Mouse (Mus musculus): Measurements from ENCODE around the gene Schip1. TPM values are rescaled to one million over a fixed set of nuclear protein-coding genes. Genes with fewer than 3 reads are reported as not detected.

Schip1 gene
- polyA plus RNA-seq, 1 experiment from 2014 or later: 33.2 TPM

DNA sequence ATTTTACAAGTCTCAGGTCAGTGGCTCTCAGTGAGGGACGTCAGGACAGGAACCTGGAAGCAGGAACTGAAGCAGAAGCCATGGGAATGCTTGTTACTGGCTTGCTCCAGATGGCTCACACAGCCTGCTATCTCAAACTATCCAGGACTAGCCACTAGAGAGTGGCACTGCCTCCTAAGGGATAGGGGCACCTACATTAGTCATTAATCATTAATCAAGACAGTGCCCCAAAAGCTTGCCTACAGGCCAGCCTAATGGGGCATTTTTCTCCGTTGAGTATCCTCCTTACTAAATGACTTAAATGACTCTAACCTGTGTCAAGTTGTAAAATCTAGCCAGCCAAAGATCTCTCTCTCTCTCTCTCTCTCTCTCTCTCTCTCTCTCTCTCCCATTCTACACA, 314.2 kb downstream of the Schip1 start:
- Histone ChIP-seq H3K9ac (ENCODE audit: low read length) (no peak overlapping the region), H3K9me3 (replicated peaks; ENCODE audit: control insufficient read depth, low read length) (no peaks in the 10 kb centered on the region), H3K4me3 (replicated peaks; ENCODE audit: low read length) (no peak overlapping the region), H3K4me1 (ENCODE audit: control insufficient read depth, insufficient read depth, low read length) (peaks cover 4% of the 10 kb centered on the region; the same call in 1 of the 2 replicates), H3K27ac (ENCODE audit: low read length) (no peak overlapping the region), H3K4me2 (ENCODE audit: low read depth, low read length) (no peak overlapping the region), H3K27me3 (ENCODE audit: control insufficient read depth, insufficient read depth, low read length) (no peaks in the 10 kb centered on the region), H3K36me3 (ENCODE audit: control insufficient read depth, insufficient read depth, low read length) (no peaks in the 10 kb centered on the region)
- no peak for ATAC-seq (ENCODE audit: insufficient read depth, low FRiP score)
- 54% methylated on average over 2 of the region's 2 CpGs for WGBS

DNA sequence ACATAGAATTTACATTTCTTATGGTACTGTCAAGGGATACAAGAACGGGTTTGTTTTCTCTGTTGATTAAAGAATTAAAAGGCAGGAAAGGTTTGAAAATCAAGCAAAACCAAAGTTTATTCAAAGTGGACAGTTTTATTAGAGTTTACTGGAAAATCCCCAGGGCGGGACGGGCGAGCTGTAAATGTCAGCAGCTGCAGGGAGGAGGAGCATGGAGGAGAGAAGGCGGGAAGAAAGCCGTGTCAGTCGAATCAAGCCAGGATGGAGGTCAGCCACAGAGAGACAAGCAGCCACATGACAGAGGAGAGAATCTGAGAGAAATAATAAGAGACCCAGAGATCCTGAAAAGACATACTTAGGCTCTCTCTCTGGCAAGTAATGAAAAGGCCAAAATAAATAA, 314.6 kb downstream of the Schip1 start:
- Histone ChIP-seq H3K9ac (ENCODE audit: low read length) (no peak overlapping the region), H3K27me3 (ENCODE audit: control insufficient read depth, insufficient read depth, low read length) (no peaks in the 10 kb centered on the region), H3K4me3 (replicated peaks; ENCODE audit: low read length) (no peak overlapping the region), H3K4me2 (ENCODE audit: low read depth, low read length) (no peak overlapping the region), H3K9me3 (replicated peaks; ENCODE audit: control insufficient read depth, low read length) (no peaks in the 10 kb centered on the region), H3K4me1 (ENCODE audit: control insufficient read depth, insufficient read depth, low read length) (peaks cover 4% of the 10 kb centered on the region; the same call in 1 of the 2 replicates), H3K36me3 (ENCODE audit: control insufficient read depth, insufficient read depth, low read length) (no peaks in the 10 kb centered on the region), H3K27ac (ENCODE audit: low read length) (no peak overlapping the region)
- ATAC-seq (ENCODE audit: insufficient read depth, low FRiP score): no peak
- WGBS: 30% methylated on average over 7 of the region's 7 CpGs

- no peak for ATAC-seq (ENCODE audit: insufficient read depth, low FRiP score)
These were observed 319.1 kb downstream of the Schip1 start for GRCm38 (mm10) chr3:68383672-68384071.

GRCm38 (mm10) chr3:68385544-68385943, 320.9 kb downstream of the Schip1 start:
- 81% methylated on average over 3 of the region's 3 CpGs for WGBS
- Histone ChIP-seq H3K36me3 (ENCODE audit: control insufficient read depth, insufficient read depth, low read length) (no peaks in the 10 kb centered on the region), H3K9ac (ENCODE audit: low read length) (no peak overlapping the region), H3K4me2 (ENCODE audit: low read depth, low read length) (no peak overlapping the region), H3K27me3 (ENCODE audit: control insufficient read depth, insufficient read depth, low read length) (no peaks in the 10 kb centered on the region; the same call in 1 of the 2 replicates), H3K4me3 (replicated peaks; ENCODE audit: low read length) (no peak overlapping the region), H3K27ac (ENCODE audit: low read length) (no peak overlapping the region), H3K9me3 (replicated peaks; ENCODE audit: control insufficient read depth, low read length) (no peaks in the 10 kb centered on the region), H3K4me1 (ENCODE audit: control insufficient read depth, insufficient read depth, low read length) (no peaks in the 10 kb centered on the region)
- no peak for ATAC-seq (ENCODE audit: insufficient read depth, low FRiP score)

More at GRCm38 (mm10) chr3:68383672-68384071, 319.1 kb downstream of the Schip1 start:
- Histone ChIP-seq H3K27me3 (ENCODE audit: control insufficient read depth, insufficient read depth, low read length) (no peaks in the 10 kb centered on the region; the same call in 1 of the 2 replicates), H3K9me3 (replicated peaks; ENCODE audit: control insufficient read depth, low read length) (no peaks in the 10 kb centered on the region), H3K4me2 (ENCODE audit: low read depth, low read length) (no peak overlapping the region), H3K27ac (ENCODE audit: low read length) (no peak overlapping the region), H3K36me3 (ENCODE audit: control insufficient read depth, insufficient read depth, low read length) (no peaks in the 10 kb centered on the region), H3K9ac (ENCODE audit: low read length) (no peak overlapping the region), H3K4me3 (replicated peaks; ENCODE audit: low read length) (no peak overlapping the region), H3K4me1 (ENCODE audit: control insufficient read depth, insufficient read depth, low read length) (no peaks in the 10 kb centered on the region)

GRCm38 (mm10) chr3:68388023-68388422, 323.4 kb downstream of the Schip1 start:
- H3K4me3 ChIP-seq (replicated peaks; ENCODE audit: low read length): no peak overlapping the region
- H3K9ac ChIP-seq (ENCODE audit: low read length): no peak overlapping the region
- H3K36me3 ChIP-seq (ENCODE audit: control insufficient read depth, insufficient read depth, low read length): no peaks in the 10 kb centered on the region
- H3K27me3 ChIP-seq (ENCODE audit: control insufficient read depth, insufficient read depth, low read length): no peaks in the 10 kb centered on the region; the same call in 1 of the 2 replicates
- WGBS: 80% methylated on average over 3 of the region's 3 CpGs
- H3K4me2 ChIP-seq (ENCODE audit: low read depth, low read length): no peak overlapping the region
- no peak for ATAC-seq (ENCODE audit: insufficient read depth, low FRiP score)
- H3K9me3 ChIP-seq (replicated peaks; ENCODE audit: control insufficient read depth, low read length): no peaks in the 10 kb centered on the region
- no peaks in the 10 kb centered on the region for H3K4me1 ChIP-seq (ENCODE audit: control insufficient read depth, insufficient read depth, low read length)
- H3K27ac ChIP-seq (ENCODE audit: low read length): no peak overlapping the region

GRCm38 (mm10) chr3:68393578-68393977, 329.0 kb downstream of the Schip1 start:
- H3K4me3 ChIP-seq (replicated peaks; ENCODE audit: low read length): no peak overlapping the region
- 69% methylated on average over 2 of the region's 2 CpGs for WGBS
- no peak overlapping the region for H3K9ac ChIP-seq (ENCODE audit: low read length)
- no peak overlapping the region for H3K4me2 ChIP-seq (ENCODE audit: low read depth, low read length)
- H3K27ac ChIP-seq (ENCODE audit: low read length): no peak overlapping the region
- no peaks in the 10 kb centered on the region for H3K36me3 ChIP-seq (ENCODE audit: control insufficient read depth, insufficient read depth, low read length)
- ATAC-seq (ENCODE audit: insufficient read depth, low FRiP score): no peak
- H3K27me3 ChIP-seq (ENCODE audit: control insufficient read depth, insufficient read depth, low read length): no peaks in the 10 kb centered on the region
- no peaks in the 10 kb centered on the region for H3K4me1 ChIP-seq (ENCODE audit: control insufficient read depth, insufficient read depth, low read length)
- H3K9me3 ChIP-seq (replicated peaks; ENCODE audit: control insufficient read depth, low read length): no peaks in the 10 kb centered on the region

DNA sequence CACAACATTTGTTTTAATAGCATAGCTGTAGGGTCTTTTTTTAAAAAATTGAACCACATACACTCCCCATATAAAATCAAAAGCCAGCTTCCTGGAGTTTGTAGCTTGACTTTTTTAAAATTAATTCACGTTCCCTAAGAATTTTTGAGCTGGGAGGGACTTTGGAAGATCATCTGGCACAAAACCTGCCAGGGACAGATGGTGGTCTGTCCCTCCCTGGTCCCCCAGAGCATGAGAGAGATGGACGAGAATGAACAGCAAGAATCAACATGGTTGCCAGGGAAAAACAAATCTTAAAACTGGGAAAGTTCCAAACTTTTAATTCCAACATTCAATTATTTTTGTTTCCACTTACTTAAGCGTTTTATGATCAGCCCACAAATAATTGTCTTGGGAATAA, 334.1 kb downstream of the Schip1 start:
- H3K4me3 ChIP-seq (replicated peaks; ENCODE audit: low read length): no peak overlapping the region
- no peaks in the 10 kb centered on the region for H3K36me3 ChIP-seq (ENCODE audit: control insufficient read depth, insufficient read depth, low read length)
- 78% methylated on average over 3 of the region's 3 CpGs for WGBS
- no peak overlapping the region for H3K27ac ChIP-seq (ENCODE audit: low read length)
- no peaks in the 10 kb centered on the region for H3K4me1 ChIP-seq (ENCODE audit: control insufficient read depth, insufficient read depth, low read length)
- H3K9me3 ChIP-seq (replicated peaks; ENCODE audit: control insufficient read depth, low read length): no peaks in the 10 kb centered on the region
- ATAC-seq (ENCODE audit: insufficient read depth, low FRiP score): no peak
- no peak overlapping the region for H3K4me2 ChIP-seq (ENCODE audit: low read depth, low read length)
- no peak overlapping the region for H3K9ac ChIP-seq (ENCODE audit: low read length)
- no peaks in the 10 kb centered on the region for H3K27me3 ChIP-seq (ENCODE audit: control insufficient read depth, insufficient read depth, low read length)

- H3K9ac ChIP-seq (ENCODE audit: low read length): no peak overlapping the region
- ATAC-seq (ENCODE audit: insufficient read depth, low FRiP score): no peak
- no peaks in the 10 kb centered on the region for H3K27me3 ChIP-seq (ENCODE audit: control insufficient read depth, insufficient read depth, low read length)
These were observed 335.5 kb downstream of the Schip1 start for GRCm38 (mm10) chr3:68400121-68400520.

GRCm38 (mm10) chr3:68403343-68403742, 338.7 kb downstream of the Schip1 start:
- 84% methylated on average over 4 of the region's 4 CpGs for WGBS
- Histone ChIP-seq H3K4me3 (replicated peaks; ENCODE audit: low read length) (no peak overlapping the region), H3K4me1 (ENCODE audit: control insufficient read depth, insufficient read depth, low read length) (no peaks in the 10 kb centered on the region), H3K9me3 (replicated peaks; ENCODE audit: control insufficient read depth, low read length) (no peaks in the 10 kb centered on the region), H3K27ac (ENCODE audit: low read length) (no peak overlapping the region), H3K9ac (ENCODE audit: low read length) (no peak overlapping the region), H3K27me3 (ENCODE audit: control insufficient read depth, insufficient read depth, low read length) (no peaks in the 10 kb centered on the region), H3K4me2 (ENCODE audit: low read depth, low read length) (no peak overlapping the region), H3K36me3 (ENCODE audit: control insufficient read depth, insufficient read depth, low read length) (no peaks in the 10 kb centered on the region)
- ATAC-seq (ENCODE audit: insufficient read depth, low FRiP score): no peak

More at GRCm38 (mm10) chr3:68400121-68400520, 335.5 kb downstream of the Schip1 start:
- Histone ChIP-seq H3K4me1 (ENCODE audit: control insufficient read depth, insufficient read depth, low read length) (no peaks in the 10 kb centered on the region), H3K9me3 (replicated peaks; ENCODE audit: control insufficient read depth, low read length) (no peaks in the 10 kb centered on the region), H3K4me2 (ENCODE audit: low read depth, low read length) (no peak overlapping the region), H3K36me3 (ENCODE audit: control insufficient read depth, insufficient read depth, low read length) (no peaks in the 10 kb centered on the region), H3K27ac (ENCODE audit: low read length) (no peak overlapping the region), H3K4me3 (replicated peaks; ENCODE audit: low read length) (no peak overlapping the region)
- 77% methylated on average over 7 of the region's 7 CpGs for WGBS

DNA sequence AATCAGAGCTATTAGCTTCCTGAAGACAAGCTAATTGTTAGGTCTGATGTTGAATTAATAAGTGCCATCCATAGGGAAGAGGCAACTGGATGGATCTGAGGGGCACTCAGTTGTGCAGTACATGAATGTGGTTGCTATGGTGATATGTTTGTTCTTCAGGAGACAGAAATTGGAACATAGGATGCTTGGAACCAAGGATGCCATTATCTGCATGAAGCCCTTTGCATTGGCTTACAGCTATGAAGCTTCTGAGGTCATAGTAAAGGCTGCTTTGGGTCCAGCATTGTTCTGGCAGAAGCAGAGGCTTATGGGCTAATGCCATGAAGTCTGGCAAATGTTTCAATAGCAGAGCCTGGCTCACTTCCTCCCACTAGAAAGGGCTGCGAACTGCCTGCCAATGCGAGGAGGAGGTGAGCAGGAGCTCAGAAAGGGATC, 339.2 kb downstream of the Schip1 start:
- WGBS: 73% methylated on average over 2 of the region's 2 CpGs
- Histone ChIP-seq H3K27ac (ENCODE audit: low read length) (no peak overlapping the region), H3K27me3 (ENCODE audit: control insufficient read depth, insufficient read depth, low read length) (no peaks in the 10 kb centered on the region), H3K4me1 (ENCODE audit: control insufficient read depth, insufficient read depth, low read length) (no peaks in the 10 kb centered on the region), H3K36me3 (ENCODE audit: control insufficient read depth, insufficient read depth, low read length) (no peaks in the 10 kb centered on the region), H3K4me2 (ENCODE audit: low read depth, low read length) (no peak overlapping the region), H3K9me3 (replicated peaks; ENCODE audit: control insufficient read depth, low read length) (no peaks in the 10 kb centered on the region), H3K4me3 (replicated peaks; ENCODE audit: low read length) (no peak overlapping the region), H3K9ac (ENCODE audit: low read length) (no peak overlapping the region)
- ATAC-seq (ENCODE audit: insufficient read depth, low FRiP score): no peak

All from stomach, embryonic 16.5 days (tissue).